In genomic region chr6:4003890-4004306, GRCm38 (mm10) we compare ENCODE assay signal across 8 mouse cellular contexts. TPM values are rescaled to one million over a fixed set of nuclear protein-coding genes. Genes with fewer than 3 reads are reported as not detected.
DNase-seq lines count a peak whose midpoint lies in the region; ATAC-seq and TF ChIP-seq lines count a peak whose summit lies in the region.

Gene Gng11 (plus strand): TSS chr6:4003904.

- H3K36me3 ChIP-seq in forebrain, embryonic 10.5 days (replicated peaks) = no peaks in the 10 kb centered on the region
- peaks cover 9% of the 10 kb centered on the region; the same call in 1 of the 2 replicates for H3K36me3 ChIP-seq in heart, embryonic 13.5 days
- peaks cover 3% of the 10 kb centered on the region; the same call in 1 of the 2 replicates for H3K36me3 ChIP-seq in kidney, embryonic 16.5 days (ENCODE audit: insufficient read depth, low read length)
- no peaks in the 10 kb centered on the region for H3K36me3 ChIP-seq in liver, adult 2 months (ENCODE audit: control insufficient read depth, insufficient read depth, low read length)
- H3K36me3 ChIP-seq in midbrain, embryonic 16.5 days (ENCODE audit: control insufficient read depth, insufficient read depth, low read length) = no peaks in the 10 kb centered on the region
- no peaks in the 10 kb centered on the region for H3K36me3 ChIP-seq in testis, adult 2 months (ENCODE audit: control insufficient read depth, insufficient read depth, low read length)

- ATAC-seq in heart, embryonic 13.5 days (ENCODE audit: extremely low read depth, insufficient number of reproducible peaks, low FRiP score, low TSS enrichment) = peak; percentile 73
- ATAC-seq in kidney, embryonic 16.5 days (ENCODE audit: low FRiP score, low TSS enrichment) = peak; percentile 94
- peak; percentile 72 for ATAC-seq in midbrain, embryonic 16.5 days

- WGBS in forebrain, embryonic 10.5 days = 2% methylated on average over 19 of the region's 19 CpGs
- WGBS in heart, embryonic 13.5 days = under 1% methylated on average over 19 of the region's 19 CpGs
- 3% methylated on average over 15 of the region's 19 CpGs for WGBS in kidney, embryonic 16.5 days
- under 1% methylated on average over 18 of the region's 19 CpGs for WGBS in liver, adult 2 months
- 2% methylated on average over 19 of the region's 19 CpGs for WGBS in midbrain, embryonic 16.5 days

- peak within 1 kb of the TSS; percentile 89 for H3K9ac ChIP-seq in heart, embryonic 13.5 days
- peak within 1 kb of the TSS; percentile 73 for H3K9ac ChIP-seq in kidney, embryonic 16.5 days (replicated peaks; ENCODE audit: low read length)
- peak within 1 kb of the TSS; percentile 69 for H3K9ac ChIP-seq in liver, adult 2 months (ENCODE audit: low read depth, low read length)
- H3K9ac ChIP-seq in midbrain, embryonic 16.5 days (ENCODE audit: low read depth, low read length) = peak within 1 kb of the TSS; percentile 38; the same call in 1 of the 2 replicates

- H3K9me3 ChIP-seq in forebrain, embryonic 10.5 days = no peaks in the 10 kb centered on the region
- H3K9me3 ChIP-seq in heart, embryonic 13.5 days = no peaks in the 10 kb centered on the region
- H3K9me3 ChIP-seq in kidney, embryonic 16.5 days (ENCODE audit: low read length) = no peaks in the 10 kb centered on the region
- H3K9me3 ChIP-seq in midbrain, embryonic 16.5 days (replicated peaks; ENCODE audit: control insufficient read depth, low read length, poor library complexity, severe bottlenecking) = no peaks in the 10 kb centered on the region

- H3K79me2 ChIP-seq in liver, adult 2 months (ENCODE audit: control insufficient read depth, insufficient read depth, low read length) = no peaks in the 10 kb centered on the region

- H3K27me3 ChIP-seq in forebrain, embryonic 10.5 days (ENCODE audit: poor library complexity, severe bottlenecking) = no peaks in the 10 kb centered on the region
- no peaks in the 10 kb centered on the region for H3K27me3 ChIP-seq in heart, embryonic 13.5 days (replicated peaks)
- no peaks in the 10 kb centered on the region for H3K27me3 ChIP-seq in kidney, embryonic 16.5 days (ENCODE audit: insufficient read depth, low read length)
- H3K27me3 ChIP-seq in liver, adult 2 months (ENCODE audit: control insufficient read depth, insufficient read depth, low read length) = no peaks in the 10 kb centered on the region
- H3K27me3 ChIP-seq in midbrain, embryonic 16.5 days (ENCODE audit: control insufficient read depth, insufficient read depth, low read depth, low read length) = no peaks in the 10 kb centered on the region
- H3K27me3 ChIP-seq in testis, adult 2 months (ENCODE audit: control insufficient read depth, insufficient read depth, low read length) = no peaks in the 10 kb centered on the region

- H3K4me1 ChIP-seq in forebrain, embryonic 10.5 days = peaks cover 12% of the 10 kb centered on the region
- peaks cover 26% of the 10 kb centered on the region for H3K4me1 ChIP-seq in heart, embryonic 13.5 days
- no peaks in the 10 kb centered on the region for H3K4me1 ChIP-seq in kidney, embryonic 16.5 days (ENCODE audit: insufficient read depth, low read length)
- H3K4me1 ChIP-seq in liver, adult 2 months (ENCODE audit: control insufficient read depth, insufficient read depth, low read length) = 0 out of 2 replicates have a peak, but pooled peaks cover 2% of the 10 kb centered on the region
- H3K4me1 ChIP-seq in midbrain, embryonic 16.5 days (ENCODE audit: control insufficient read depth, insufficient read depth, low read length) = peaks cover 3% of the 10 kb centered on the region; the same call in 1 of the 2 replicates
- no peaks in the 10 kb centered on the region; the same call in 1 of the 2 replicates for H3K4me1 ChIP-seq in testis, adult 2 months (ENCODE audit: control insufficient read depth, insufficient read depth, low read length)

- peak within 1 kb of the TSS; percentile 86 for H3K27ac ChIP-seq in forebrain, embryonic 10.5 days
- H3K27ac ChIP-seq in heart, embryonic 13.5 days (replicated peaks) = peak within 1 kb of the TSS; percentile 94
- peak within 1 kb of the TSS; percentile 89 for H3K27ac ChIP-seq in kidney, embryonic 16.5 days (ENCODE audit: low read length)
- peak within 1 kb of the TSS; percentile 58 for H3K27ac ChIP-seq in liver, adult 2 months (replicated peaks; ENCODE audit: insufficient read depth, low read depth, low read length)
- peak within 1 kb of the TSS; percentile 42; the same call in 1 of the 2 replicates for H3K27ac ChIP-seq in midbrain, embryonic 16.5 days (ENCODE audit: low read length)
- no peak within 1 kb of the TSS; the same call in 1 of the 2 replicates for H3K27ac ChIP-seq in testis, adult 2 months (ENCODE audit: control insufficient read depth, insufficient read depth, low read depth, low read length)

- peak within 1 kb of the TSS; percentile 69 for H3K4me2 ChIP-seq in heart, embryonic 13.5 days
- H3K4me2 ChIP-seq in kidney, embryonic 16.5 days (replicated peaks; ENCODE audit: low read depth, low read length) = peak within 1 kb of the TSS; percentile 51
- peak within 1 kb of the TSS; percentile 52 for H3K4me2 ChIP-seq in midbrain, embryonic 16.5 days (ENCODE audit: low read length)

- DNase-seq in thymus, postnatal 0 days (ENCODE audit: low spot score) = no peak
- DNase-seq in thymus, postnatal 10 days (ENCODE audit: low spot score in 2 of 2) = no peak
- DNase-seq in forebrain, embryonic 10.5 days (ENCODE audit: extremely low spot score, low spot score) = peak; percentile 35
- peak; percentile 37 for DNase-seq in liver, adult 2 months (ENCODE audit: extremely low read depth, low read depth, low spot score)

- 0 out of 2 replicates have a peak, but pooled peaks have one; percentile 3 for TF ChIP-seq CTCF in liver, adult 2 months (IDR thresholded peaks at IDR 0.05; ENCODE audit: low read depth, low read length)
- no peak for TF ChIP-seq CTCF in testis, adult 2 months (IDR thresholded peaks at IDR 0.05; ENCODE audit: control insufficient read depth, insufficient read depth, insufficient replicate concordance, low read depth, low read length)

- peak within 1 kb of the TSS; percentile 54 for H3K4me3 ChIP-seq in forebrain, embryonic 10.5 days
- peak within 1 kb of the TSS; percentile 71 for H3K4me3 ChIP-seq in heart, embryonic 13.5 days
- H3K4me3 ChIP-seq in kidney, embryonic 16.5 days (ENCODE audit: low read length) = peak within 1 kb of the TSS; percentile 49
- peak within 1 kb of the TSS; percentile 60 for H3K4me3 ChIP-seq in liver, adult 2 months (ENCODE audit: insufficient read depth, low read depth, low read length)
- H3K4me3 ChIP-seq in midbrain, embryonic 16.5 days (ENCODE audit: low read depth, low read length) = peak within 1 kb of the TSS; percentile 20
- peak within 1 kb of the TSS; percentile 56 for H3K4me3 ChIP-seq in testis, adult 2 months (ENCODE audit: control insufficient read depth, low read depth, low read length)

- no peak for TF ChIP-seq POLR2A in liver, adult 2 months (IDR thresholded peaks at IDR 0.05; ENCODE audit: extremely low read depth, insufficient read depth, low read length)
- no peak for TF ChIP-seq POLR2A in testis, adult 2 months (IDR thresholded peaks at IDR 0.05; ENCODE audit: control insufficient read depth, low read depth, low read length)

RNA-seq across cellular contexts. Expression of gene Gng11, which starts in this region (rescaled TPM):
- 26.3 and 29.1 TPM in 2 replicates for polyA plus RNA-seq in thymus, postnatal 0 days (2015; fragmentation: Nextera tagmentation; extraction: Ambion mirVana)
- polyA plus RNA-seq in forebrain, embryonic 10.5 days (2016; fragmentation: Nextera tagmentation; extraction: Ambion mirVana) = 24.3 and 26.4 TPM in 2 replicates
- polyA plus RNA-seq in heart, embryonic 13.5 days (2015; fragmentation: Nextera tagmentation; extraction: Ambion mirVana) = 83.0 and 85.6 TPM in 2 replicates
- 69.2 and 72.1 TPM in 2 replicates for polyA plus RNA-seq in kidney, embryonic 16.5 days (2015; fragmentation: Nextera tagmentation; extraction: Ambion mirVana)
- 9.3 and 9.8 TPM in 2 replicates for total RNA-seq in liver, adult 2 months (2014; rRNA removed)
- 3.1 and 4.6 TPM in 2 replicates for polyA plus RNA-seq in liver, adult 2 months (2012; rRNA removed)
- 21.8 and 22.8 TPM in 2 replicates for polyA plus RNA-seq in midbrain, embryonic 16.5 days (2015; fragmentation: Nextera tagmentation; extraction: Ambion mirVana)
- polyA plus RNA-seq in testis, adult 2 months (2012; rRNA removed) = 0.11 and 0.70 TPM in 2 replicates

Comparison
In these comparisons a context has a peak if more than half of its experiments do, and no peak if none do; other contexts are left out.
1. DNase-seq: peak in forebrain, embryonic 10.5 days (single experiment) and liver, adult 2 months (single experiment); none in thymus, postnatal 0 days (single experiment) and thymus, postnatal 10 days (0 of 2).
2. H3K4me3 ChIP-seq: peak in every context shown above with its lines; median percentile 71 in heart, embryonic 13.5 days; 60 in liver, adult 2 months; 56 in testis, adult 2 months; 54 in forebrain, embryonic 10.5 days; 49 in kidney, embryonic 16.5 days; 20 in midbrain, embryonic 16.5 days.
3. H3K9ac ChIP-seq: peak in every context shown above with its lines; median percentile 89 in heart, embryonic 13.5 days; 73 in kidney, embryonic 16.5 days; 69 in liver, adult 2 months; 38 in midbrain, embryonic 16.5 days.
4. Peak in every context shown above with its lines, with median percentiles within 50 percentile points of each other: ATAC-seq and H3K4me2 ChIP-seq.